Mouse (Mus musculus) neural tube, embryonic 14.5 days (tissue): ENCODE measurements at regions not wholly inside any gene's neighbourhood (a gene's known extent, or its start where the extent isn't known, plus 50 kb on each side); places are given as distances from the start of the nearest gene placed in this dataset.

Source experiments
- ATAC-seq: fragments of 200-750 bp; cut with Nextera tagmentation; 2 replicates; pipeline ENCODE4 v1.8.0; 2017; ENCODE audit warnings: low read depth, mild to moderate bottlenecking, moderate TSS enrichment, moderate library complexity
- H3K27ac ChIP-seq: fragments of 300-500 bp; sonication (generic); 2 replicates; pipeline ENCODE4 v1.5.1; 2014; ENCODE audit warnings: low read depth, mild to moderate bottlenecking, control low read depth, low read length, moderate library complexity, mixed read lengths
- H3K27me3 ChIP-seq: fragments of 300-500 bp; sonication (generic); 2 replicates; pipeline ENCODE4 v1.6.1; 2014; ENCODE audit warnings: low read length; ENCODE audit not compliant: control insufficient read depth, insufficient read depth
- H3K36me3 ChIP-seq: fragments of 300-500 bp; sonication (generic); 2 replicates; pipeline ENCODE4 v1.6.1; 2014; ENCODE audit warnings: low read length, mixed read lengths; ENCODE audit not compliant: control insufficient read depth, insufficient read depth
- H3K4me1 ChIP-seq: fragments of 300-500 bp; sonication (generic); 2 replicates; pipeline ENCODE4 v1.6.1; 2014; ENCODE audit warnings: low read length; ENCODE audit not compliant: control insufficient read depth, insufficient read depth
- H3K4me2 ChIP-seq: fragments of 300-500 bp; sonication (generic); 2 replicates; pipeline ENCODE4 v1.6.1; 2014; ENCODE audit warnings: mild to moderate bottlenecking, low read depth, low read length, control low read depth
- H3K4me3 ChIP-seq: fragments of 300-500 bp; sonication (generic); 2 replicates; pipeline ENCODE4 v1.5.1; 2014; ENCODE audit warnings: low read depth, low read length, control low read depth, mixed read lengths
- H3K9ac ChIP-seq: fragments of 300-500 bp; sonication (generic); replicated peaks from 2 replicates; pipeline ENCODE4 v1.6.1; 2014; ENCODE audit warnings: low read depth, mild to moderate bottlenecking, control low read depth, low read length, mixed read lengths
- H3K9me3 ChIP-seq: fragments of 300-500 bp; sonication (generic); 2 replicates; pipeline ENCODE4 v1.6.1; 2016; ENCODE audit warnings: low read length; ENCODE audit not compliant: control insufficient read depth
- WGBS: fragments of 180-500 bp; shearing (Covaris S2); extraction: QIAGEN DNeasy Blood & Tissue Kit; methylation state at CpG from one replicate; pipeline ENCODE4 v1.1.7; 2014; 5-methylcytosine and 5-hydroxymethylcytosine counted together

GRCm38 (mm10) chr3:64898610-64899009, 54.0 kb upstream of the Vmn2r7 start:
- ATAC-seq, result no peak
- Histone ChIP-seq H3K36me3 (no peaks in the 10 kb centered on the region), H3K9ac (no peak overlapping the region), H3K4me2 (no peak overlapping the region), H3K4me3 (no peak overlapping the region), H3K27me3 (no peaks in the 10 kb centered on the region), H3K9me3 (no peaks in the 10 kb centered on the region), H3K27ac (no peak overlapping the region), H3K4me1 (no peaks in the 10 kb centered on the region)
- 69% methylated on average over 2 of the region's 2 CpGs for WGBS

GRCm38 (mm10) chr3:64901317-64901892, 56.8 kb upstream of the Vmn2r7 start:
- no peaks in the 10 kb centered on the region for H3K36me3 ChIP-seq
- no peak for ATAC-seq
- H3K27ac ChIP-seq, result no peak overlapping the region
- no peak overlapping the region for H3K4me3 ChIP-seq
- H3K4me2 ChIP-seq, result no peak overlapping the region
- no peaks in the 10 kb centered on the region for H3K27me3 ChIP-seq
- H3K9ac ChIP-seq, result no peak overlapping the region
- WGBS, result 53% methylated on average over 2 of the region's 2 CpGs
- no peaks in the 10 kb centered on the region for H3K4me1 ChIP-seq
- no peaks in the 10 kb centered on the region for H3K9me3 ChIP-seq

- Histone ChIP-seq H3K4me1 (no peaks in the 10 kb centered on the region), H3K4me3 (peak overlapping the region; percentile 38), H3K36me3 (no peaks in the 10 kb centered on the region), H3K9me3 (no peaks in the 10 kb centered on the region), H3K27ac (no peak overlapping the region), H3K4me2 (peak overlapping the region; percentile 67), H3K27me3 (no peaks in the 10 kb centered on the region), H3K9ac (peak overlapping the region; percentile 61)
- WGBS, result 7% methylated on average over 16 of the region's 16 CpGs
- peak; percentile 66 for ATAC-seq
Observed at GRCm38 (mm10) chr3:64949307-64949706, 104.7 kb upstream of the Vmn2r7 start.

GRCm38 (mm10) chr3:64964667-64965415, 120.3 kb upstream of the Vmn2r7 start:
- no peaks in the 10 kb centered on the region for H3K27me3 ChIP-seq
- 85% methylated on average over 5 of the region's 5 CpGs for WGBS
- no peaks in the 10 kb centered on the region for H3K36me3 ChIP-seq
- no peak overlapping the region for H3K27ac ChIP-seq
- no peak overlapping the region for H3K4me2 ChIP-seq
- no peak for ATAC-seq
- no peaks in the 10 kb centered on the region for H3K4me1 ChIP-seq
- no peak overlapping the region for H3K9ac ChIP-seq
- H3K4me3 ChIP-seq, result no peak overlapping the region
- no peaks in the 10 kb centered on the region for H3K9me3 ChIP-seq

- Histone ChIP-seq H3K9me3 (no peaks in the 10 kb centered on the region), H3K27me3 (no peaks in the 10 kb centered on the region), H3K4me1 (no peaks in the 10 kb centered on the region), H3K4me3 (no peak overlapping the region), H3K4me2 (no peak overlapping the region), H3K36me3 (no peaks in the 10 kb centered on the region), H3K27ac (no peak overlapping the region), H3K9ac (no peak overlapping the region)
- WGBS, result 84% methylated on average over 6 of the region's 6 CpGs
- no peak for ATAC-seq
Observed at GRCm38 (mm10) chr3:64965416-64965980, 120.9 kb upstream of the Vmn2r7 start.

- no peaks in the 10 kb centered on the region for H3K27me3 ChIP-seq
- WGBS, result 54% methylated on average over 3 of the region's 3 CpGs
- H3K4me3 ChIP-seq, result no peak overlapping the region
- H3K4me1 ChIP-seq, result no peaks in the 10 kb centered on the region
- no peak for ATAC-seq
- no peak overlapping the region for H3K9ac ChIP-seq
- H3K27ac ChIP-seq, result no peak overlapping the region
- H3K4me2 ChIP-seq, result no peak overlapping the region
- H3K9me3 ChIP-seq, result no peaks in the 10 kb centered on the region
- H3K36me3 ChIP-seq, result no peaks in the 10 kb centered on the region
Observed at GRCm38 (mm10) chr3:64968275-64968674, 123.7 kb upstream of the Vmn2r7 start.

GRCm38 (mm10) chr3:64984369-64984768, 124.8 kb upstream of the Kcnab1 start:
- ATAC-seq, result no peak; the same call in 1 of the 2 replicates
- no peak overlapping the region for H3K9ac ChIP-seq
- WGBS, result 63% methylated on average over 2 of the region's 2 CpGs

GRCm38 (mm10) chr3:64987665-64988064, 121.5 kb upstream of the Kcnab1 start:
- H3K4me3 ChIP-seq, result no peak overlapping the region
- no peaks in the 10 kb centered on the region for H3K9me3 ChIP-seq
- H3K9ac ChIP-seq, result no peak overlapping the region
- H3K27me3 ChIP-seq, result no peaks in the 10 kb centered on the region
- H3K4me1 ChIP-seq, result no peaks in the 10 kb centered on the region
- H3K27ac ChIP-seq, result no peak overlapping the region
- ATAC-seq, result no peak
- H3K36me3 ChIP-seq, result no peaks in the 10 kb centered on the region
- H3K4me2 ChIP-seq, result no peak overlapping the region
- WGBS, result 90% methylated on average over 1 of the region's 1 CpGs

More at GRCm38 (mm10) chr3:64984369-64984768, 124.8 kb upstream of the Kcnab1 start:
- no peaks in the 10 kb centered on the region for H3K9me3 ChIP-seq
- H3K27me3 ChIP-seq, result no peaks in the 10 kb centered on the region
- H3K36me3 ChIP-seq, result no peaks in the 10 kb centered on the region
- H3K4me1 ChIP-seq, result no peaks in the 10 kb centered on the region
- no peak overlapping the region for H3K4me3 ChIP-seq
- no peak overlapping the region for H3K4me2 ChIP-seq
- H3K27ac ChIP-seq, result no peak overlapping the region

GRCm38 (mm10) chr3:64996451-64996850, 112.7 kb upstream of the Kcnab1 start:
- H3K9ac ChIP-seq, result no peak overlapping the region
- H3K36me3 ChIP-seq, result no peaks in the 10 kb centered on the region
- no peaks in the 10 kb centered on the region for H3K9me3 ChIP-seq
- WGBS, result 74% methylated on average over 4 of the region's 4 CpGs
- no peak for ATAC-seq
- H3K27me3 ChIP-seq, result no peaks in the 10 kb centered on the region
- no peak overlapping the region for H3K27ac ChIP-seq
- no peak overlapping the region for H3K4me2 ChIP-seq
- H3K4me3 ChIP-seq, result no peak overlapping the region
- no peaks in the 10 kb centered on the region for H3K4me1 ChIP-seq
